Mouse (Mus musculus) heart, adult 8-10 months (tissue): ENCODE results near the gene Ush2a. TPM values are rescaled to one million over a fixed set of nuclear protein-coding genes. Genes with fewer than 3 reads are reported as not detected.

Source experiments
- DNase-seq: peaks from one replicate; pipeline ENCODE4 v3.0.0; 2022; ENCODE audit warnings: low spot score
- total RNA-seq, 4 experiments: library from RNA; stranded (reverse); gene quantifications; 2 replicates each; pipeline ENCODE4 v1.2.4; 2022

The Ush2a gene
- under 1 TPM in 2 of 4 experiments, not detected in 2; 0.06 to 0.19 TPM for total RNA-seq

DNA sequence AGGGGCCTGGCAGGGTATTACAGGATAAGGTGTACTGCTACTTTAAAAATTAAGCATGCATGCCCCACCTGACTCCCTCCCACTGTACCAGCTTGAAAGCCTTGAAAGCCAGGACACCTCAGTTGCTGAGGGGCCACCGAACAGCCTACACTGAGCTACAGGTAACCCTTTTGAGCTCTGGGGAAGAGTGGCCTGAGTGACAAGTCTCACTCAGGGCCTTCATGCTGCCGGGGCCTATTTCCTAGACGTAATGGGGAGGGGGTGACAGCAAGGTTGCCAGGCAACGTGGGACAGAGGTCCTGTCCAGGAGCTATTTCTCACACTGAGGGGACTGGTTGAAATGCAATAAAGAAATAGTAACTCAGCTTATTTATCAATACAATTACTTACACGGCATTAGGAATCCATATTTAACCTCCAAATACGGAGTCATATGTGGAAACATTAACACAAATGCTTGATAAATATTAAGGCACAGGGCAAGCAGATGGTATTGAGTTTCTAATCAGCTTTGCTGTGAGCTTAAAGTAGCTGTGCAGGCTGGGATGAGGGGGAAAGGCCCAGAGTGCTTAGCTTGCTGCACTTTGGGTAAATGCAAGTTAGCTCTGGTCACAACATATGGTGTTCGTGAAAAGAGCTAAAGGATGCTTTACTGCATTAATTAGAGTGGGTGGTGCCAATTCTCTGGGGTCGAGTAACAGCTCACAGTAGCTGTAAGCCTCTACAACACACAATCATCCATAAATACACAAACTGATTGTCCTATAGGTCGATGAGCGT lies at the start of gene Ush2a:
Gene Ush2a, plus strand, starts transcription at position 121 of the 780 bp plus-strand sequence.
- no peak for DNase-seq

DNA sequence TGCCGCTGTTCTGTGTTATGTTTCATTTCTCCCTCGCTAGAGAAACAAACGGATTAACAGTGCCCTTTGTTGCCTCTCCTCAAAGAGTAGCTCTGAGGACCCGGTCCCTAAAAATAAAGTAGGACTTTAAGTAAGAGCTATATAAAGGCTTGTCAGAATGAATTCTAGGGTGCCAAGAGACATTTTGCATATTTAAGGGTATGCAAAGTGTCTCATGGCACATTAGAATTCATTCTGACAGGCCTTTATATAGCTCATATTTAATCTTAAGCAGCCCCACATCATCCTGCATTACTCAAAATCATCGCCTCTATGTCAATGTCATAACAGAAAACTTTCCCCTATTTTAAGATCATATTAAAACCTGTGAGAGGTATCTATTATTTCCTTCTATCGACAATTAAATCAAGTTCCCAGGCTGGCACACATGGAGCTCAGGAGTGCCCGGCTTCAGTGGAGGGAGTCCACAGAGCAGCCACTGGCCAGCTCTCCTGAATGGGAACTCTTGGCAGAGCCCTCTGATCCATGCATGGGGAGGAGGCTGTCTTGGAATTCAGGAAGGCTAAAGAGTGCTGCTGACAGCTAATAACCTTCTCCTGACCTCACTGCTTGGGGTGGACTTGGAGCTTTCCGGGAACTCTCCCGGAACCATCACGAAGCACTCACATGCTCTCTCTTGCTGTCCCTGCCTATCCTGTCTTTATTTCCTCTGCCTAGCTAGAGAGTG lies 46.8 kb upstream of the Ush2a start:
- DNase-seq, result no peak

- no peak for DNase-seq
These were observed 40.5 kb upstream of the Ush2a start for GRCm38 (mm10) chr1:188221226-188221792.

GRCm38 (mm10) chr1:188233036-188233724 lies 28.6 kb upstream of the Ush2a start:
- DNase-seq, result no peak

DNA sequence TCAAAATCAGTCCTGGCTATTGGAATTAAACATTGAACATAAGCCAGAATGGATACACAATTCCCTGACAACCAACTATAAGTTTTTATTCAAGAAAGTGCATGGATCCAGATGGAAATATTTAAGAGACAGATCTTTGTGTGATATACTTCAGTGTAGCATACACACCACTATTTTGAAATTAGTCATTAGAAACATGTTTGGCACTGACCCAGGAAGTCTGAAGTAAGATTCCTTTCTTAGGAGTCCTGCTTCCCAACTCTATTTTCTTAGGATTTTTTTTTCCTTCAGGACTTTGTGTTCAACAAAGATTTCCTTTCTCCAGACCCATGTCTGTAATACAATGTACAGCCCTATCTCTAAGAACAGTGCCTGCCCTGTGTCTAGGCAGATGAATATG lies 23.2 kb upstream of the Ush2a start:
- DNase-seq, result no peak

- no peak for DNase-seq
These were observed 20.1 kb upstream of the Ush2a start for GRCm38 (mm10) chr1:188241766-188242165.

DNA sequence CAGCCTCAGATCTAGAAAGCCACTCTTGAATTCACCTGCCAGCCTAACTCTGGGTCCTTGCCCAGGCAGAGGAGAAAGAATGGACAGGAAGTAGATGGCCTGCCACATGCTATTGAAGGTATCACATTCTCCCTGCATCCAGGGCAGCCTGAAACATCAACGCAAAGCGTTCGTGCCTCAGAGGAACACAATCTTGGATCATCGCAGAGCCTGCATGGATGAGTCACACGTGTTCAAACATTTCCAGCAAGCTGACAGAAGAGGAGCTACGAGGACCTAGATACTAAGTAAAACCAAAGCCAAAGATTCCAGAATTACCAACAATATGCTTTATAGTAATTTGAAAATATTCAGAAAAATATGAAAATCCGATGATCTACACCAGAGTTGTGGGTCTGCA lies 4.3 kb upstream of the Ush2a start:
- no peak for DNase-seq

- DNase-seq, result no peak
These were observed 1.3 kb upstream of the Ush2a start for GRCm38 (mm10) chr1:188260259-188261107.

GRCm38 (mm10) chr1:188267127-188267722 lies 5.4 kb downstream of the Ush2a start:
- no peak for DNase-seq

DNA sequence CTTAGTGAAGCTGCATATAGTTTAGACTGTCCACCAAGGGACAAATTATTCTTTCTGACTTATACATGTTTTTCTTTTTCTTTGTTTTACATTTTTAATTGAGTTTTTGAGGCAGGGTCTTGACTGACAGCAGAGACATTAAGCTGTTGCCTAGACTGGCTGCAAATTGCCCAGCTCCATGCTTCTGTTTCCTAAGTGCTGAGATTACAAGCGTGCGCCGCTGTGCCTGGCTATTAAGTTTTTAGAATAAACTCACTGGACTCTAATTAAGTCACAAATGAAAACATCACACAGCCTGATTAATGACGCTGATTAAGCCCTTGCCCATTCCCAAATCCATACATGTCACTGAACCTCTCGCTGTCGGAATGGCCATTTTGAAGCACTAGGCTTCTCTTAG lies 7.2 kb downstream of the Ush2a start:
- DNase-seq, result no peak

GRCm38 (mm10) chr1:188313303-188313702 lies 51.5 kb downstream of the Ush2a start:
- DNase-seq, result no peak

- no peak for DNase-seq
These were observed 54.8 kb downstream of the Ush2a start for GRCm38 (mm10) chr1:188316574-188316973.

GRCm38 (mm10) chr1:188320204-188320603 lies 58.4 kb downstream of the Ush2a start:
- DNase-seq, result no peak

GRCm38 (mm10) chr1:188321534-188321933 lies 59.7 kb downstream of the Ush2a start:
- DNase-seq, result no peak

DNA sequence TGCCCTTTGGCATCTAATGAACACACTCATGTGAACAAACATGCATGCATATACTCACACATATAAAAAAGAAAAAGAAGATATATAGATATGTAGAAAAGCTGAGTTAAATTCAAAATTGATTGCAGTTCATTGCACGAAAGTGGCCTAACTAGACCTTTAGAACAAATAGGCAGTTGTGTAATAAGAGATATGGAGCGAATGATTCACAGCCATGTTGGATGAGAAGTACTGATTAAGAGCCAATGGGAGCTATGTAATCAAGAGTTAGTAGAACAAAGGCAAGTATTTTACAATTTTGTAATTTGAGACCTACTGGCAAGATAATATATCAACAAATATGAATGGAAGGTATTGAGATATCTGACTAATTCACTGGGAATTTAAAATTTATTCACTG lies 68.6 kb downstream of the Ush2a start:
- DNase-seq, result no peak

DNA sequence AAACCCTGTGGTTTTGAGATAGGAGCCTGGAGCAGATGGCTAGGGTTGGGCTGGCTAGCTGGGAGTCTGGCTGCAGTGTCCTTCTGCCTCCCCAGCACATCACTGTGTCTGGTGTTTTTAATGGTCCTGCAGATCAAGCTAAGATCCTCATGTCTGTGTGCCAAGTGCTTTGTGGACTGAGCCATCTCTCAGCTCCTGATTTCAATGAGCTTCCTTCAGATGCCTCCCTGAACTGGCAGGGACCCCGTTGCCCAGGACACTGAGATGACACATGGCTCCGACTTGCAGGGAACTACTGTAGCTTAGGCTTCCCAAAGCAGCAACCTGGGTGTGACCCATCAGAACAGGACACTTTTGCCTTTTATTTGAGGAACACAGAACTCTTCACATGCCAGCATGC lies 72.1 kb downstream of the Ush2a start:
- DNase-seq, result no peak

- no peak for DNase-seq
These were observed 85.9 kb downstream of the Ush2a start for GRCm38 (mm10) chr1:188347762-188348161.

GRCm38 (mm10) chr1:188354726-188355125 lies 92.9 kb downstream of the Ush2a start:
- DNase-seq, result no peak

- DNase-seq, result peak; percentile 8
These were observed 101.7 kb downstream of the Ush2a start for GRCm38 (mm10) chr1:188363548-188363947.

DNA sequence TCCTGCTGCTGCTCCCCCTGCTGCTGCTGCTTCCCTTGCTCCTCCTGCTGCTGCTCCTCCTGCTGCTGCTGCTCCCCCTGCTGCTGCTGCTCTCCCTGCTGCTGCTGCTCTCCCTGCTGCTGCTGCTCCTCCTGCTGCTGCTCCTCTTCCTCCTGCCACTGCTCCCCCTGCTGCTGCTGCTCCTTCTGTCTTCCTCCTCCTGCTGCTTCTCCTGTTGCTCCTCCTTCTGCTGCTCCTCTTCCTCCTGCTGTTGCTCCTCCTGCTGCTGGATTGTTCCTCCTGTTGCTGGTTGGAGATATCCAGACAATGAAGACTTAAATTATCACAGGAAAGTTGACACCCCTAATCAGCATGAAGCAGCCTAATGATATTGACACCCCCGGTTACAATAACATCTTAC lies 123.4 kb downstream of the Ush2a start:
- DNase-seq, result no peak
